Mouse (Mus musculus) hindbrain, postnatal 0 days (tissue): ENCODE results near the gene Prss43. TPM values are rescaled to one million over a fixed set of nuclear protein-coding genes. Genes with fewer than 3 reads are reported as not detected.

Experiments
- ATAC-seq: fragments of 200-750 bp; cut with Nextera tagmentation; 2 replicates; pipeline ENCODE4 v1.8.0; 2017; ENCODE audit warnings: mild to moderate bottlenecking, moderate TSS enrichment, moderate library complexity
- DNase-seq: peaks from one replicate; pipeline ENCODE4 v3.0.0-alpha.2; 2015; ENCODE audit warnings: low spot score
- H3K27ac ChIP-seq: fragments of 300-500 bp; sonication (generic); 2 replicates; pipeline ENCODE4 v1.5.1; 2014; ENCODE audit warnings: mild to moderate bottlenecking
- H3K27me3 ChIP-seq: fragments of 300-500 bp; sonication (generic); 2 replicates; pipeline ENCODE4 v1.6.1; 2014; ENCODE audit warnings: low read length, mixed read lengths; ENCODE audit not compliant: insufficient read depth
- H3K36me3 ChIP-seq: fragments of 300-500 bp; sonication (generic); 2 replicates; pipeline ENCODE4 v1.6.1; 2014; ENCODE audit warnings: low read length, mixed read lengths; ENCODE audit not compliant: insufficient read depth
- H3K4me1 ChIP-seq: fragments of 300-500 bp; sonication (generic); 2 replicates; pipeline ENCODE4 v1.6.1; 2014; ENCODE audit warnings: antibody characterized with exemption, low read length, mixed read lengths; ENCODE audit not compliant: insufficient read depth
- H3K4me2 ChIP-seq: fragments of 300-500 bp; sonication (generic); 2 replicates; pipeline ENCODE4 v1.6.1; 2014; ENCODE audit warnings: low read depth, mild to moderate bottlenecking, low read length, moderate library complexity, mixed read lengths
- H3K4me3 ChIP-seq: fragments of 300-500 bp; sonication (generic); 2 replicates; pipeline ENCODE4 v1.5.1; 2014; ENCODE audit warnings: low read length
- H3K9ac ChIP-seq: fragments of 300-500 bp; sonication (generic); replicated peaks from 2 replicates; pipeline ENCODE4 v1.6.1; 2014; ENCODE audit warnings: mild to moderate bottlenecking, low read length, moderate library complexity, mixed read lengths
- H3K9me3 ChIP-seq: fragments of 300-500 bp; sonication (generic); 2 replicates; pipeline ENCODE4 v1.6.1; 2016; ENCODE audit warnings: low read length, mixed read lengths
- CTCF ChIP-seq: IDR thresholded peaks from 2 replicates; pipeline ENCODE4 v1.5.1; 2016; ENCODE audit warnings: antibody characterized with exemption, control low read depth, low read depth
- whole genome bisulfite sequencing: fragments of 180-500 bp; shearing (Covaris S2); extraction: QIAGEN DNeasy Blood & Tissue Kit; methylation state at CpG from one replicate; pipeline ENCODE4 v1.1.7; 2014; 5-methylcytosine and 5-hydroxymethylcytosine counted together
- polyA plus RNA-seq: library from polyadenylated mRNA; unstranded; fragments of >200 nt; fragmentation: Nextera tagmentation; extraction: Ambion mirVana; gene quantifications from 2 replicates; pipeline ENCODE4 v1.2.1, GENCODE M21; 2015
- total RNA-seq: library from RNA; depleted of rRNA; stranded (reverse); fragments of >200 nt; gene quantifications from 2 replicates; pipeline ENCODE4 v1.2.3, GENCODE M21; 2014

Gene Prss43
- total and polyA plus RNA-seq, 2 experiments from 2014 or later: 0.21 TPM; not detected in 1

- no peak for TF ChIP-seq CTCF
- H3K36me3 ChIP-seq: no peaks in the 10 kb centered on the region
- no peak for ATAC-seq
- no peak for DNase-seq
- H3K9me3 ChIP-seq: no peaks in the 10 kb centered on the region
- H3K9ac ChIP-seq: no peak overlapping the region
- no peak overlapping the region for H3K27ac ChIP-seq
- H3K4me3 ChIP-seq: no peak overlapping the region
- no peaks in the 10 kb centered on the region for H3K4me1 ChIP-seq
- no peaks in the 10 kb centered on the region for H3K27me3 ChIP-seq
- no peak overlapping the region for H3K4me2 ChIP-seq
- 62% methylated on average over 4 of the region's 4 CpGs for WGBS
Observed at GRCm38 (mm10) chr9:110856920-110857319, 30.4 kb downstream of the Prss43 start.

DNA sequence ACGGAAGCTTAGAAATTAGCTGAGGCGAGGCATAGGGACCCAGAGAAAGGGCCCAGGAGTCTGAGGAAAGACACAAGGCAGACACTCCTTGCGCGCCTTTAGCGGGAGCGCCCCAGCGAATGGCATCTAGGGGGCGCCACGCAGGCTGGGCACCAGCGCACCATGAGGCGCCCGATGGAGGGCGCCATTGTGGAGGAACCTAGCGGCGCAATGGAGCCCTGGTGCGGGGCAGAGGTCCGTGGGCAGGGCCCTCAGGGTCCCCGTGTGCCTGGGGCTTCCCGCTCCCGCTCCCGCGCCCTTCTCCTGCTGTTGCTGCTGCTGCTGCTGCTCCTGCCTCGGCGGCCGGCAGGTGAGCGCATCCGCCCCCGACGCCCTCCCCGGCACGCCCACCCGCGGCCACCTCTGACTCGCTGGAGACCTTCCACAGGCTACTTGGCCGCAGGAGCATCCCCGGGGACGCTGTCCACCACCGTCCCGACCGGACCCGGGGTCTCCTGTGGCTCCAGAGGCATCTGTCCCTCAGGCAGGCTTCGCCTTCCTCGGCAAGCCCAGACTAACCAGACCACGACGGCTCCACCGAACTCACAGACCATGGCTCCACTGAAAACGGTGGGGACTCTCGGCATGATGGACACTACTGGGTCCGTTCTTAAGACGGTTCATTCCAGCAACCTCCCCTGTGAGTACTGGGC is 31.4 kb downstream of the Prss43 start, which contains the start of gene Prss50:
Prss50 (plus strand) TSS at position 187 of the 692 bp plus-strand sequence.
- TF ChIP-seq CTCF: peak; percentile 61
- peak; percentile 52 for DNase-seq

DNA sequence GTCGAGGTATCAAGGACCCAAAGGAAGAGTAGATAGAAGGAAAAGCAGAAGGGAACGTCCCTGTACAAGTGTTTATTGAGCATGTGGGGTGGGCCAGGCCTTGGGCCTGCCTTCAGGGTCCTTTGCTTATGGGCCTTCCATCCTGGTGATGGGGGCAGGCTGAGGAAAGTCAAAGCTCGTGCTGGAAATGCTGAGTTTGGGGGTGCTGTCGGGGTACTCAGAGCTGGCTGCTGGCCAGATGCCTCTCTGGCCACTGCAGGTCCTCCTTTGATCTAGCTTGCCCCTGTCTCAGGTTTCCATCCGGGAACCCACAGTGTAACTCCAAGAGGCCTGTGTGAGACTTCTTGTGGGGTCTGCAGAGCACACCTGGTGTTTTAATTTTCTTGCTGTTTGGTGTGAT is 32.0 kb downstream of the Prss43 start:
- Histone ChIP-seq H3K27me3 (no peaks in the 10 kb centered on the region), H3K4me3 (no peak overlapping the region), H3K4me1 (no peaks in the 10 kb centered on the region), H3K4me2 (no peak overlapping the region), H3K9me3 (no peaks in the 10 kb centered on the region), H3K27ac (no peak overlapping the region), H3K36me3 (no peaks in the 10 kb centered on the region), H3K9ac (no peak overlapping the region)
- 61% methylated on average over 5 of the region's 5 CpGs for WGBS
- no peak for TF ChIP-seq CTCF
- ATAC-seq: no peak
- DNase-seq: no peak

More for the DNA sequence above, 31.4 kb downstream of the Prss43 start, which contains the start of gene Prss50:
- no peaks in the 10 kb centered on the region for H3K36me3 ChIP-seq
- H3K4me2 ChIP-seq: peak within 1 kb of the TSS; percentile 52
- H3K27me3 ChIP-seq: no peaks in the 10 kb centered on the region
- ATAC-seq: 0 out of 2 replicates have a peak, but pooled peaks have one; percentile 18
- WGBS: 10% methylated on average over 43 of the region's 50 CpGs
- no peak within 1 kb of the TSS; the same call in 1 of the 2 replicates for H3K9ac ChIP-seq
- no peak within 1 kb of the TSS for H3K27ac ChIP-seq
- no peaks in the 10 kb centered on the region for H3K9me3 ChIP-seq
- H3K4me1 ChIP-seq: no peaks in the 10 kb centered on the region
- H3K4me3 ChIP-seq: peak within 1 kb of the TSS; percentile 24

DNA sequence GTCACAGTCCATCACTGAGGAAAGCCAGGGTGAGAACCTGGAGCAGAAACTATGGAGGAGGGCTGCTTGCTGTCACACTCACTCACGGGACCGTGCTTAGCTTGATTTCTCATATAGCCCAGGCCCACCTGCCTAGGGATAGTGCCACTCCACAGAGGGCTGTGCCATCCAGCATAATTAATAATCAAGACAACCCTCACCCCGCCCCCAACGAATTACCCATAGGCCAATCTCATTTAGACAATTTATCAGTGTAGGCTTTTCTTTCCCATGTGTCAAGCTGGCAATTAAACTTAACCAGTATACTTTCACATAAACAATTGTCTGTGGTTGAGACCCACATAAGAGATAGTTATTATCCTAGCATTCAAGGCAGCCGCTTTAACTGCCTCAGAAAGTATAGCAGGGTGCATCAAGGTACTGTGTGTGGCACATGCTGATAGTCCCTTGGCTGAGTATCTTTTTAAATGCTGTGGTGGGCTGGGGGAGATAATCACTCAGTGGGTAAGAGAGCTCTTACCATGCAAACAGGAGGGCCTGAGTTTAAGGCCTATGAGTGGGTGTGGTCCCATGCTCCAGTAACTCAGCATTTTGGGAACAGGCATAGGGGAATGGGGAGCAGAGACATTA is 32.6 kb downstream of the Prss43 start:
- no peak for TF ChIP-seq CTCF
- Histone ChIP-seq H3K9ac (no peak overlapping the region), H3K4me1 (no peaks in the 10 kb centered on the region), H3K9me3 (no peaks in the 10 kb centered on the region), H3K4me3 (no peak overlapping the region), H3K27me3 (no peaks in the 10 kb centered on the region), H3K4me2 (no peak overlapping the region), H3K27ac (no peak overlapping the region), H3K36me3 (no peaks in the 10 kb centered on the region)
- DNase-seq: no peak
- ATAC-seq: no peak
- WGBS: 83% methylated on average over 5 of the region's 5 CpGs

GRCm38 (mm10) chr9:110871030-110871429 is 44.5 kb downstream of the Prss43 start:
- Histone ChIP-seq H3K4me3 (no peak overlapping the region), H3K27ac (no peak overlapping the region), H3K36me3 (no peaks in the 10 kb centered on the region), H3K4me1 (peaks cover 20% of the 10 kb centered on the region), H3K9me3 (no peaks in the 10 kb centered on the region), H3K9ac (no peak overlapping the region), H3K4me2 (no peak overlapping the region), H3K27me3 (no peaks in the 10 kb centered on the region)
- TF ChIP-seq CTCF: peak; percentile 85
- 22% methylated on average over 7 of the region's 7 CpGs for WGBS
- DNase-seq (peak; percentile 78), ATAC-seq (no peak; the same call in 1 of the 2 replicates)

GRCm38 (mm10) chr9:110873681-110874659 is 47.5 kb downstream of the Prss43 start:
- Histone ChIP-seq H3K4me3 (peak overlapping the region; percentile 38), H3K27ac (peak overlapping the region; percentile 60), H3K4me1 (peaks cover 20% of the 10 kb centered on the region), H3K9me3 (no peaks in the 10 kb centered on the region), H3K36me3 (no peaks in the 10 kb centered on the region), H3K4me2 (peak overlapping the region; percentile 69), H3K27me3 (no peaks in the 10 kb centered on the region), H3K9ac (peak overlapping the region; percentile 46)
- peak; percentile 85 for ATAC-seq
- WGBS: 4% methylated on average over 40 of the region's 40 CpGs
- TF ChIP-seq CTCF: peak; percentile 46
- peak; percentile 93 for DNase-seq
